Mouse (Mus musculus): ENCODE results near the gene Larp4. TPM values are rescaled to one million over a fixed set of nuclear protein-coding genes. Genes with fewer than 3 reads are reported as not detected.
"Not testable (repeated sequence)": the region's sequence is repeated elsewhere in the genome, so short reads cannot be mapped to it uniquely, and the experiment has no call there.

Gene Larp4
- polyA plus RNA-seq, 1 experiment from 2014 or later: 17.3 TPM

GRCm38 (mm10) chr15:99972989-99973911 lies 3.4 kb downstream of the Larp4 start:
- ATAC-seq: peak; percentile 72
- TF ChIP-seq EP300 (IDR thresholded peaks at IDR 0.05; ENCODE audit: low read depth): no peak
- no peak for TF ChIP-seq CTCF (IDR thresholded peaks at IDR 0.05; ENCODE audit: low read depth)
- H3K27ac ChIP-seq (ENCODE audit: low read depth): peak overlapping the region; percentile 98
- H3K4me1 ChIP-seq (ENCODE audit: insufficient read depth): 0 out of 2 replicates have a peak, but pooled peaks cover 8% of the 10 kb centered on the region
- 2% methylated on average over 65 of the region's 84 CpGs for WGBS (ENCODE audit: insufficient replicate concordance)
- peak overlapping the region; percentile 82 for H3K4me3 ChIP-seq (ENCODE audit: low read depth, low read length)
- H3K27me3 ChIP-seq (ENCODE audit: insufficient read depth, low read length): no peaks in the 10 kb centered on the region
- H3K4me2 ChIP-seq (ENCODE audit: low read depth, low read length): peak overlapping the region; percentile 73
- peak overlapping the region; percentile 85 for H3K9ac ChIP-seq (replicated peaks)
- no peaks in the 10 kb centered on the region for H3K9me3 ChIP-seq (ENCODE audit: low read length)
- peak; percentile 87 for DNase-seq
- no peaks in the 10 kb centered on the region for H3K36me3 ChIP-seq (replicated peaks; ENCODE audit: insufficient read depth, low read length)

- TF ChIP-seq CTCF (IDR thresholded peaks at IDR 0.05; ENCODE audit: low read depth) (no peak), EP300 (IDR thresholded peaks at IDR 0.05; ENCODE audit: low read depth) (no peak)
- no peak overlapping the region for H3K9ac ChIP-seq (replicated peaks)
- H3K4me1 ChIP-seq (ENCODE audit: insufficient read depth): 0 out of 2 replicates have a peak, but pooled peaks cover 8% of the 10 kb centered on the region
- 41% methylated on average over 2 of the region's 2 CpGs for WGBS (ENCODE audit: insufficient replicate concordance)
- DNase-seq (no peak), ATAC-seq (no peak)
- H3K27ac ChIP-seq (ENCODE audit: low read depth): no peak overlapping the region
- no peaks in the 10 kb centered on the region for H3K9me3 ChIP-seq (ENCODE audit: low read length)
- H3K36me3 ChIP-seq (replicated peaks; ENCODE audit: insufficient read depth, low read length): no peaks in the 10 kb centered on the region
- peak overlapping the region; percentile 73 for H3K4me2 ChIP-seq (ENCODE audit: low read depth, low read length)
- peak overlapping the region; percentile 82 for H3K4me3 ChIP-seq (ENCODE audit: low read depth, low read length)
- no peaks in the 10 kb centered on the region for H3K27me3 ChIP-seq (ENCODE audit: insufficient read depth, low read length)
Observed at GRCm38 (mm10) chr15:99974476-99975220, 4.8 kb downstream of the Larp4 start.

DNA sequence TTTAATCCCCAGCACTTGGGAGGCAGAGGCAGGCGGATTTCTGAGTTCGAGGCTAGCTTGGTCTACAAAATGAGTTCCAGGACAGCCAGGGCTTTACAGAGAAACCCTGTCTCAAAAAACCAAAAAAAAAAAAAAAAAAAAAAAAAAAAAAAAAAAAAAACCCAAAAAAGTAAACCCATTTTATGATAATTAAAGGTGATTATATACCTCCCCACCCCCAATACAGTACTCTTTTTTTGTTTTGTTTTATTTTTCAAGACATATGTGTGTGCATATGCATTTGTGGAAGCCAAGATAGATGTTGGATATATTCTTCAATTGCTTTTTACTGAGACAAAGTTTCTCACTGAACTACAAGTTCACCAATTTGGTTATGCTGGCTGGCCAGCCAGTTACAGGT lies 6.3 kb downstream of the Larp4 start:
- DNase-seq; H3K4me1 ChIP-seq (ENCODE audit: insufficient read depth); H3K4me2 ChIP-seq (ENCODE audit: low read depth, low read length); H3K27me3 ChIP-seq (ENCODE audit: insufficient read depth, low read length); H3K4me3 ChIP-seq (ENCODE audit: low read depth, low read length); H3K9ac ChIP-seq (replicated peaks); H3K9me3 ChIP-seq (ENCODE audit: low read length); ATAC-seq; H3K36me3 ChIP-seq (replicated peaks; ENCODE audit: insufficient read depth, low read length): not testable (repeated sequence)
- WGBS (ENCODE audit: insufficient replicate concordance): 94% methylated on average over 2 of the region's 2 CpGs
- 0 out of 2 replicates have a peak overlapping the region, but pooled peaks have one; percentile 48 for H3K27ac ChIP-seq (ENCODE audit: low read depth)

DNA sequence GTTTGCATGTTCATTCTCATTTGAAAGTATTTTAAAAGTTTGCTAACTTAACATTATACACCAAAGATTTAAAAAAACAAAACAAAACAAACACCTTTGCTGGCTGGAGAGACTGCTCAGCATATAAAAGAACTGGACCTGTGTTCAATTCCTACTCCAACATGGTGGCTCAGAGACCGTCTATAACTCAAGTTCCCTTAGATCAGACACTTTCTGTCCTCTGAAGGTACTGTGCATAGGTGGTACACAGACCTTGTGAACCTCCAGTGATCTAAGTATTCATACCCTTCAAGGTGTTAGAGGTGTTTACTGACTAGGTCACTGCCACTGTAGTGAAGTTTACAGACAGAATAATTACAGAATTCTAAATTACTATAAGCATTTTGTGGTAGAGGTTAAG lies 9.4 kb downstream of the Larp4 start:
- ATAC-seq: no peak
- WGBS (ENCODE audit: insufficient replicate concordance): 66% methylated on average over 1 of the region's 1 CpGs
- no peaks in the 10 kb centered on the region for H3K36me3 ChIP-seq (replicated peaks; ENCODE audit: insufficient read depth, low read length)

GRCm38 (mm10) chr15:99979715-99980114 lies 9.8 kb downstream of the Larp4 start:
- Histone ChIP-seq H3K27ac (ENCODE audit: low read depth) (no peak overlapping the region), H3K4me3 (ENCODE audit: low read depth, low read length) (no peak overlapping the region), H3K9ac (replicated peaks) (no peak overlapping the region), H3K4me2 (ENCODE audit: low read depth, low read length) (no peak overlapping the region), H3K27me3 (ENCODE audit: insufficient read depth, low read length) (no peaks in the 10 kb centered on the region), H3K4me1 (ENCODE audit: insufficient read depth) (0 out of 2 replicates have a peak, but pooled peaks cover 1% of the 10 kb centered on the region), H3K36me3 (replicated peaks; ENCODE audit: insufficient read depth, low read length) (no peaks in the 10 kb centered on the region), H3K9me3 (ENCODE audit: low read length) (no peaks in the 10 kb centered on the region)
- no peak for ATAC-seq
- 84% methylated on average over 2 of the region's 2 CpGs for whole genome bisulfite sequencing (ENCODE audit: insufficient replicate concordance)
- TF ChIP-seq CTCF (IDR thresholded peaks at IDR 0.05; ENCODE audit: low read depth): no peak
- TF ChIP-seq EP300 (IDR thresholded peaks at IDR 0.05; ENCODE audit: low read depth): no peak
- DNase-seq: no peak

More for the DNA sequence above, 9.4 kb downstream of the Larp4 start:
- DNase-seq: no peak
- no peak overlapping the region for H3K9ac ChIP-seq (replicated peaks)
- H3K4me3 ChIP-seq (ENCODE audit: low read depth, low read length): no peak overlapping the region
- no peak overlapping the region for H3K4me2 ChIP-seq (ENCODE audit: low read depth, low read length)
- no peak for TF ChIP-seq CTCF (IDR thresholded peaks at IDR 0.05; ENCODE audit: low read depth)
- TF ChIP-seq EP300 (IDR thresholded peaks at IDR 0.05; ENCODE audit: low read depth): no peak
- no peaks in the 10 kb centered on the region for H3K27me3 ChIP-seq (ENCODE audit: insufficient read depth, low read length)
- H3K27ac ChIP-seq (ENCODE audit: low read depth): no peak overlapping the region
- H3K9me3 ChIP-seq (ENCODE audit: low read length): no peaks in the 10 kb centered on the region
- H3K4me1 ChIP-seq (ENCODE audit: insufficient read depth): 0 out of 2 replicates have a peak, but pooled peaks cover 4% of the 10 kb centered on the region

DNA sequence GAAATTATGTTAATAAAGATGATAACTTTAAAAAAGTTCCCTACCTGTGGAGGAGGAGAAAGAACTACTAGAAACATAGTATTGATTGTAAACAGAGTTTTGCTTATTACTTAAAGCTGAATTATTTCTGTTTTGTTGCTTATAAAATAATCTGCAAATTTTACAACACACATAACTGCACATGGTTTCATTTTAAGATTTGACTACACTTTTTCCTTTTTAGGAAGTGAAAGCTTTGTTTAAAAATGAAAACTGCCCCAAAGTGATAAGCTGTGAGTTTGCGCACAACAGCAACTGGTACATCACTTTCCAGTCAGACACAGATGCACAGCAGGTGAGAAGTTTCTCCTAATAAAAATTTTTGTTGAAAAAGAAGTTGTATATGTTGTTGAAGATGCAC lies 23.2 kb downstream of the Larp4 start:
- H3K9ac ChIP-seq (replicated peaks): no peak overlapping the region
- H3K27ac ChIP-seq (ENCODE audit: low read depth): no peak overlapping the region
- 83% methylated on average over 1 of the region's 1 CpGs for WGBS (ENCODE audit: insufficient replicate concordance)
- no peak for ATAC-seq
- H3K4me2 ChIP-seq (ENCODE audit: low read depth, low read length): no peak overlapping the region
- no peaks in the 10 kb centered on the region for H3K4me1 ChIP-seq (ENCODE audit: insufficient read depth)
- H3K27me3 ChIP-seq (ENCODE audit: insufficient read depth, low read length): no peaks in the 10 kb centered on the region
- no peak for TF ChIP-seq CTCF (IDR thresholded peaks at IDR 0.05; ENCODE audit: low read depth)
- TF ChIP-seq EP300 (IDR thresholded peaks at IDR 0.05; ENCODE audit: low read depth): no peak
- no peak for DNase-seq
- H3K4me3 ChIP-seq (ENCODE audit: low read depth, low read length): no peak overlapping the region
- H3K9me3 ChIP-seq (ENCODE audit: low read length): no peaks in the 10 kb centered on the region
- peaks cover 54% of the 10 kb centered on the region for H3K36me3 ChIP-seq (replicated peaks; ENCODE audit: insufficient read depth, low read length)
